In genomic region chr8:122171823-122172222, GRCm38 (mm10) we compare ENCODE assay signal across 24 mouse cellular contexts.
A peak's percentile ranks its signal among the peaks of the same experiment; 100 is the strongest.
DNase-seq lines count a peak whose midpoint lies in the region; ATAC-seq and TF ChIP-seq lines count a peak whose summit lies in the region.
"Had no signal": no experiment of that assay in that cellular context is flagged by ENCODE, and none has a peak within 500 bp of the region (broad histone marks: within the 10 kb centered on the region; RNA-seq: fewer than 3 reads in every experiment).

No protein-coding gene starts in this region.

- TF ChIP-seq CTCF in Patski (IDR thresholded peaks at IDR 0.05) = no peak
- TF ChIP-seq CTCF in forebrain, postnatal 0 days (IDR thresholded peaks at IDR 0.05; ENCODE audit: low read depth) = no peak

- in situ Hi-C loops in Patski (cut with MboI; ENCODE audit: low pct_unique_long_range_greater_than_20kb) = loop anchor here (5.0 kb wide), 1 partner anchor 55 kb away; no protein-coding TSS in a partner anchor

- DNase-seq in adrenal gland, adult 2 months = peak; percentile 44
- DNase-seq in adrenal gland, postnatal 4 days (ENCODE audit: low spot score in 2 of 2) = no peak
- peak; percentile 77 for DNase-seq in 3T3-L1 (ENCODE audit: low read depth, low spot score)
- peak; percentile 97 for DNase-seq in Patski (ENCODE audit: low read depth, low spot score)
- DNase-seq in heart, postnatal 14 days = no peak
- no peak for DNase-seq in forebrain, postnatal 0 days
- DNase-seq in cerebellum, adult 11-12 months = no peak
- DNase-seq: cerebellum, adult 18-20 months; cerebellum, adult 9-10 months; cerebellum, postnatal 14 days; gastrocnemius, postnatal 10 days; gastrocnemius, postnatal 36 days; heart, adult 2 months; kidney, adult 11 months; kidney, adult 8-10 months had no signal

- no peaks in the 10 kb centered on the region for H3K9me3 ChIP-seq in forebrain, postnatal 0 days (ENCODE audit: low read length)
- H3K9me3 ChIP-seq: embryonic facial prominence, embryonic 12.5 days; embryonic facial prominence, embryonic 15.5 days; forebrain, embryonic 12.5 days; forebrain, embryonic 15.5 days; heart, embryonic 10.5 days; heart, embryonic 13.5 days; hindbrain, embryonic 12.5 days; hindbrain, embryonic 15.5 days had no signal

- POLR2A ChIA-PET in Patski (lab: Charles Lee) = no interaction called here

- intact Hi-C loops in heart, postnatal 14 days (cut with DNase I) = no loop called here

- ATAC-seq in Patski = peak; percentile 37
- no peak for ATAC-seq in forebrain, postnatal 0 days
- ATAC-seq: activated CD4-positive, CD25-positive, alpha-beta regulatory T cell, adult 4 months; forebrain, embryonic 15.5 days had no signal

- no peaks in the 10 kb centered on the region for H3K36me3 ChIP-seq in forebrain, postnatal 0 days (ENCODE audit: insufficient read depth)
- H3K36me3 ChIP-seq: embryonic facial prominence, embryonic 12.5 days; embryonic facial prominence, embryonic 15.5 days; forebrain, embryonic 12.5 days; forebrain, embryonic 15.5 days; heart, embryonic 10.5 days; heart, embryonic 13.5 days; hindbrain, embryonic 12.5 days; hindbrain, embryonic 15.5 days had no signal

- no peak overlapping the region for H3K27ac ChIP-seq in forebrain, postnatal 0 days (ENCODE audit: low read depth, low read length)
- H3K27ac ChIP-seq: embryonic facial prominence, embryonic 12.5 days; embryonic facial prominence, embryonic 15.5 days; forebrain, embryonic 12.5 days; forebrain, embryonic 15.5 days; heart, adult 2 months; heart, embryonic 10.5 days; heart, embryonic 13.5 days; hindbrain, embryonic 12.5 days; hindbrain, embryonic 15.5 days had no signal

- H3K9ac ChIP-seq in forebrain, postnatal 0 days = no peak overlapping the region
- H3K9ac ChIP-seq: embryonic facial prominence, embryonic 12.5 days; embryonic facial prominence, embryonic 15.5 days; forebrain, embryonic 12.5 days; forebrain, embryonic 15.5 days; heart, embryonic 13.5 days; hindbrain, embryonic 12.5 days; hindbrain, embryonic 15.5 days had no signal

- H3K4me1 ChIP-seq in forebrain, postnatal 0 days (ENCODE audit: insufficient read depth) = no peaks in the 10 kb centered on the region
- H3K4me1 ChIP-seq: embryonic facial prominence, embryonic 15.5 days; forebrain, embryonic 15.5 days; hindbrain, embryonic 15.5 days had no signal

- H3K27me3 ChIP-seq in Patski = no peaks in the 10 kb centered on the region
- H3K27me3 ChIP-seq in forebrain, postnatal 0 days (ENCODE audit: insufficient read depth, low read length) = no peaks in the 10 kb centered on the region
- H3K27me3 ChIP-seq: embryonic facial prominence, embryonic 12.5 days; embryonic facial prominence, embryonic 15.5 days; forebrain, embryonic 12.5 days; forebrain, embryonic 15.5 days; hindbrain, embryonic 12.5 days; hindbrain, embryonic 15.5 days had no signal

- H3K4me3 ChIP-seq in forebrain, postnatal 0 days (ENCODE audit: low read depth, low read length) = no peak overlapping the region
- H3K4me3 ChIP-seq: embryonic facial prominence, embryonic 12.5 days; embryonic facial prominence, embryonic 15.5 days; forebrain, embryonic 12.5 days; forebrain, embryonic 15.5 days; heart, adult 2 months; heart, embryonic 10.5 days; heart, embryonic 13.5 days; hindbrain, embryonic 12.5 days; hindbrain, embryonic 15.5 days had no signal

- WGBS in forebrain, postnatal 0 days = 81% methylated on average over 4 of the region's 4 CpGs

- CTCF ChIA-PET in Patski (lab: Charles Lee) = interaction anchor here (1.0 to 1.7 kb wide), 3 partner anchors 10 to 87 kb away, joined by 3 to 7 read pairs (median 5); no protein-coding TSS in a partner anchor

- no peak overlapping the region for H3K4me2 ChIP-seq in forebrain, postnatal 0 days (ENCODE audit: low read depth)
- H3K4me2 ChIP-seq: embryonic facial prominence, embryonic 12.5 days; embryonic facial prominence, embryonic 15.5 days; forebrain, embryonic 12.5 days; forebrain, embryonic 15.5 days; heart, embryonic 13.5 days; hindbrain, embryonic 12.5 days; hindbrain, embryonic 15.5 days had no signal

Comparison
In these comparisons a context has a peak if more than half of its experiments do, and no peak if none do; other contexts are left out.
1. DNase-seq: peak in adrenal gland, adult 2 months (single experiment), 3T3-L1 (single experiment) and Patski (single experiment); none in adrenal gland, postnatal 4 days (0 of 2), heart, postnatal 14 days (0 of 2), forebrain, postnatal 0 days (single experiment) and cerebellum, adult 11-12 months (single experiment).